10 mouse cellular contexts compared by ENCODE assay signal in genomic region chr10:31503542-31504133, GRCm38 (mm10). TPM values are rescaled to one million over a fixed set of nuclear protein-coding genes. Genes with fewer than 3 reads are reported as not detected.
"Had no signal": no experiment of that assay in that cellular context is flagged by ENCODE, and none has a peak within 500 bp of the region (broad histone marks: within the 10 kb centered on the region; RNA-seq: fewer than 3 reads in every experiment).

No protein-coding gene starts in this region.

- H3K27ac ChIP-seq: left cerebral cortex, adult 2 months; limb, embryonic 10.5 days; liver, embryonic 15.5 days; midbrain, embryonic 12.5 days had no signal

- DNase-seq: lung, adult 2 months; spleen, adult 18-20 months; thymus, adult 18-20 months; thymus, postnatal 14 days had no signal

- H3K9ac ChIP-seq: liver, embryonic 15.5 days; midbrain, embryonic 12.5 days had no signal

- H3K4me2 ChIP-seq: liver, embryonic 11.5 days; liver, embryonic 15.5 days; midbrain, embryonic 12.5 days had no signal

- H3K9me3 ChIP-seq: limb, embryonic 10.5 days; liver, embryonic 15.5 days; midbrain, embryonic 12.5 days had no signal

- H3K4me3 ChIP-seq: left cerebral cortex, adult 2 months; limb, embryonic 10.5 days; liver, embryonic 15.5 days; midbrain, embryonic 12.5 days had no signal

- H3K36me3 ChIP-seq: limb, embryonic 10.5 days; liver, embryonic 15.5 days; midbrain, embryonic 12.5 days had no signal

- H3K4me1 ChIP-seq: limb, embryonic 10.5 days; liver, embryonic 15.5 days; midbrain, embryonic 12.5 days had no signal

- H3K27me3 ChIP-seq: liver, embryonic 15.5 days; midbrain, embryonic 12.5 days had no signal

RNA-seq across cellular contexts. Expression of gene Tpd52l1, which starts 57.9 kb away (rescaled TPM):
- total RNA-seq: megakaryocyte, adult 5-6 weeks had no signal
